Mouse (Mus musculus): ENCODE measurements around the gene Gpm6b. TPM values are rescaled to one million over a fixed set of nuclear protein-coding genes. Genes with fewer than 3 reads are reported as not detected.
A peak's percentile ranks its signal among the peaks of the same experiment; 100 is the strongest.

The Gpm6b gene
- polyA plus RNA-seq, 1 experiment from 2014 or later: 24.1 TPM

DNA sequence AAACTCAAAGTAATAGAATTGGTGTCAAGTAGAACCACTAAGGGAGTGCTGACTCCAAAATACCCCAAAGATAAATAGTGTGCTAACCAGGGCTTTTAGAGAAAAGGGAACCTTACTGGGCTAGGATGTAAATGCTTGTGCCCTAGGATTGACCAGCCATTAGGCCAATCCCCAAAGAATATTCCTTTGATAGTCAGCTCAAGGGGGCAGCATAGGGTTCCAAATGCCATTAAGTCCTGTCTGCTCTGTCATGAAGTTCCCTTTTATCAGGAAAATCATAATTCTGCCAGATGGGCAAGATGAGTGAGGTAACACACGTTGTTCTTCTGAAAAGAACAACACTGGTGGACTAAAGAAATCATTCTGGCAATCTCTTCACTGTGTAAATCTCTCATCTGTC lies 70.1 kb downstream of the Gpm6b start:
- ATAC-seq (replicated peaks; ENCODE audit: low FRiP score): no peak
- H3K9ac ChIP-seq: no peak overlapping the region
- no peak overlapping the region for H3K4me3 ChIP-seq (replicated peaks)
- H3K36me3 ChIP-seq: no peaks in the 10 kb centered on the region
- WGBS: 24% methylated on average over 1 of the region's 1 CpGs
- no peak overlapping the region for H3K27ac ChIP-seq
- H3K4me1 ChIP-seq: no peaks in the 10 kb centered on the region
- H3K27me3 ChIP-seq: peaks cover 44% of the 10 kb centered on the region
- H3K4me2 ChIP-seq: no peak overlapping the region
- no peaks in the 10 kb centered on the region for H3K9me3 ChIP-seq (replicated peaks)

DNA sequence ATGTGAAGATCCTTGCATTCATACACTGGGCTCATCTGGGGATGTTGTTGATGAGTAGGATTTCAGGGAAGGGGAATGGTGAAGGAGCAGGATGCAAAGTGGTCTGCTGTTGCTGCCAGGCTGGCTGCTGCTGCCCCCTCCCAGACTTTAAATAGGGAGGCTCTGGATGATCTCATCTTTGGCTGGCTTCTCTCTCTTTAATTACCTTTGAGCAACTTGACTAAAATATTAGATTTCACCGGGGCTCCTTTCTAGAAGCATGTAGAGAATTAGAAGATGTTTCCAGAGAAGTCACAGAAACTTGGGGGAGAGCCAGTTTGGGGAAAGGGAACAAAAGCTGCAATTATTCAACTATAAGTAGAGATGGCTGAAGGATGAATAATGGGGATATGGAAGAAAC lies 76.5 kb downstream of the Gpm6b start:
- no peak overlapping the region for H3K4me3 ChIP-seq (replicated peaks)
- 55% methylated on average over 1 of the region's 1 CpGs for WGBS
- H3K27ac ChIP-seq: no peak overlapping the region
- H3K36me3 ChIP-seq: no peaks in the 10 kb centered on the region
- H3K9me3 ChIP-seq (replicated peaks): no peaks in the 10 kb centered on the region
- H3K4me1 ChIP-seq: no peaks in the 10 kb centered on the region
- no peak overlapping the region for H3K9ac ChIP-seq
- H3K27me3 ChIP-seq: peaks cover 53% of the 10 kb centered on the region
- no peak overlapping the region for H3K4me2 ChIP-seq
- no peak for ATAC-seq (replicated peaks; ENCODE audit: low FRiP score)

DNA sequence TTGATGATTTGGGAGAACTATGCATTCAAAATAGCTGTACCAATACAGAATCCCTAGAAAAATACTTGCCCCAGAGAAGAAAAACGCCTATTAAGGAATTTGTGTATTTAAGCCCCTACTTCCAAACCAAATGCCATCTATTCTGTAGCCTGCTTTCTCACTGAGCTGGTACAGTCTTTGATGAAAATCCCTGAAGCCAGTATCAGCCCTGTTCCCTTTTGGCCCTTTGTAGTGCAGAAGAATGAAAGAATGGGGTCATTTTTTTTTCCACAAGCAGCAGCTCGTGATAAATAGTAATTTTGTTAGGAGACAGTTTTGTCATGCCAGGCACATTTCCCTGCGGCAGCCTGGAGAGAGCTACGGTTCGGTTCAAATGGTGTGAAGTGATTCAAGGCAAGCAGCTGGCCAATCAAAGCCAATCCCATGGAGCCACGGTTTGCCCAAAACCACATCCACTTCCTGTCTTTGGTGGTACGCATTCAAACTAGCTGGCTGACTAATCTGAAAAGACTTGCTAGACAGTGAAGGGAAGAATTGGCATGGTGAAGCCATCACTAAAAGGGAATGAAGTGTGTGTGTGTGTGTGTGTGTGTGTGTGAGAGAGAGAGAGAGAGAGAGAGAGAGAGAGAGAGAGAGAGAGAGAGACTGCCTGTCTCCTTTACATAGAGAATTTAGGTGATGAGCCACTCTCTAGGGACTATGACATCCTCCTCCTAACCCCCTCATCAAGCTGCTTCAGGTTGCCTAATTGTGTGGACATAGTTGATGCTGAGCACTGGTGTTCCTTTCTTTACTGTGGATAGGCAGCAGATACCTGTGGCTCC lies 78.1 kb downstream of the Gpm6b start:
- Histone ChIP-seq H3K36me3 (no peaks in the 10 kb centered on the region), H3K4me2 (no peak overlapping the region), H3K27ac (no peak overlapping the region), H3K4me3 (replicated peaks) (no peak overlapping the region), H3K4me1 (no peaks in the 10 kb centered on the region), H3K9me3 (replicated peaks) (no peaks in the 10 kb centered on the region), H3K9ac (no peak overlapping the region), H3K27me3 (peaks cover 54% of the 10 kb centered on the region)
- WGBS: 67% methylated on average over 7 of the region's 7 CpGs
- no peak for ATAC-seq (replicated peaks; ENCODE audit: low FRiP score)

DNA sequence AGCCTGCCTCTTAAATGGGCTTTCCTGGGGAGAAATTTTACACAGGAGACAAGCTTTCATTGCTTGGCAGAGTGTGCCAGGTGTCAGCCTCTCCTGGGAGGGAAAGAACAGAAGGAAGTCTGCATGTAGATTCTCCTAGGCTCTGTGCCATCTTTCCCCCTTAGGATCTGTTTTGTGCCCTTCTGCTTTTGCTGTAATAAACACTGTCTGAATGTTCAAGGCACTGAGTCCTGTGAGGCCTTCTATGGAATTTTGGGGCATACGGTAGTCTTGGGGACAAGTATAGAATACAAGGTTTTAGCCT lies 78.6 kb downstream of the Gpm6b start:
- no peak for ATAC-seq (replicated peaks; ENCODE audit: low FRiP score)
- H3K27me3 ChIP-seq: peaks cover 51% of the 10 kb centered on the region
- no peak overlapping the region for H3K9ac ChIP-seq
- no peak overlapping the region for H3K4me2 ChIP-seq
- no peak overlapping the region for H3K27ac ChIP-seq
- no peaks in the 10 kb centered on the region for H3K4me1 ChIP-seq
- H3K4me3 ChIP-seq (replicated peaks): no peak overlapping the region
- WGBS: 93% methylated on average over 1 of the region's 1 CpGs
- no peaks in the 10 kb centered on the region for H3K36me3 ChIP-seq
- no peaks in the 10 kb centered on the region for H3K9me3 ChIP-seq (replicated peaks)

DNA sequence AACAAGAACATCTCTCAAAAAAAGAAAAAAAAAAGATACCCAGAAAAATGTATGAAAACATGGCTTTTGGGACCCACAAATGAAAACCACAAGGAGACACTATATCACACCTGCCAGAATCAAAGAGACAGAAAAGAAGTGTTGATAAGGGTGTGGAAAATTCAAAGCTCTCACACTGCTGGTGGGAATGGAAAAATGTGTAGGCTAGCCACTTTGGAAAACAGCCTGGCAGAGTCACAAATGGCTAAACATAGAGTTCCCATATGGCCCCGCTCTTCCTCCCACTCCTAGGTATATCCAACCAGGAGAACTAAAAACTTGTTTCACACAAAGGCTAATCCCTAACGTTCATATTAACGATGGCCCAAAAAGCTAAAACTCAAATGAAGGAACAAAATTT lies 84.5 kb downstream of the Gpm6b start:
- no peaks in the 10 kb centered on the region for H3K9me3 ChIP-seq (replicated peaks)
- WGBS: 90% methylated on average over 3 of the region's 3 CpGs
- no peak overlapping the region for H3K4me3 ChIP-seq (replicated peaks)
- H3K27me3 ChIP-seq: peaks cover 11% of the 10 kb centered on the region; the same call in 1 of the 2 replicates
- no peaks in the 10 kb centered on the region for H3K36me3 ChIP-seq
- H3K27ac ChIP-seq: no peak overlapping the region
- H3K4me2 ChIP-seq: no peak overlapping the region
- ATAC-seq (replicated peaks; ENCODE audit: low FRiP score): no peak
- H3K4me1 ChIP-seq: peaks cover 3% of the 10 kb centered on the region; the same call in 1 of the 2 replicates
- no peak overlapping the region for H3K9ac ChIP-seq

DNA sequence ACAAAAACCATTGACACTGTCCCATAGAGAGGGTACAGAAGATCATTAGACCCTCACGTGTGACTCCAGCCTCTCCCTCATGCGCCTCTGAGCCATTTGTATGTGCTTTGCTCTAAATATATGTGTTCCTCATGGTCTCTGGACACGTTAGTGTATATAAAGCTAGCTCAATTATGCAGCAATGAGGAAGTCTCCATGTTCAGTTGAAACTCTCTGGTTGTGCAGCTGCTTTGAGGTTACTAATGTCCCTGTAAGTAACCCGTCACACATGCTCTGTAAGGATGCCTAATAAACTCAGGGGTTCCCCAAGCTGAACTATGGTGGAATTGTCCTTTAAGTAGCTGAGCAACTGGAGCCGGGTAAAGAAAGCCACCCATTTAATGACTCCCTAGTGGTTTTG lies 88.9 kb downstream of the Gpm6b start:
- Histone ChIP-seq H3K4me3 (replicated peaks) (no peak overlapping the region), H3K4me1 (peaks cover 10% of the 10 kb centered on the region), H3K36me3 (no peaks in the 10 kb centered on the region), H3K27ac (no peak overlapping the region), H3K27me3 (peaks cover 14% of the 10 kb centered on the region; the same call in 1 of the 2 replicates), H3K9ac (no peak overlapping the region), H3K9me3 (replicated peaks) (no peaks in the 10 kb centered on the region), H3K4me2 (no peak overlapping the region)
- 67% methylated on average over 5 of the region's 5 CpGs for WGBS
- ATAC-seq (replicated peaks; ENCODE audit: low FRiP score): 0 out of 2 replicates have a peak, but pooled peaks have one; percentile 15

DNA sequence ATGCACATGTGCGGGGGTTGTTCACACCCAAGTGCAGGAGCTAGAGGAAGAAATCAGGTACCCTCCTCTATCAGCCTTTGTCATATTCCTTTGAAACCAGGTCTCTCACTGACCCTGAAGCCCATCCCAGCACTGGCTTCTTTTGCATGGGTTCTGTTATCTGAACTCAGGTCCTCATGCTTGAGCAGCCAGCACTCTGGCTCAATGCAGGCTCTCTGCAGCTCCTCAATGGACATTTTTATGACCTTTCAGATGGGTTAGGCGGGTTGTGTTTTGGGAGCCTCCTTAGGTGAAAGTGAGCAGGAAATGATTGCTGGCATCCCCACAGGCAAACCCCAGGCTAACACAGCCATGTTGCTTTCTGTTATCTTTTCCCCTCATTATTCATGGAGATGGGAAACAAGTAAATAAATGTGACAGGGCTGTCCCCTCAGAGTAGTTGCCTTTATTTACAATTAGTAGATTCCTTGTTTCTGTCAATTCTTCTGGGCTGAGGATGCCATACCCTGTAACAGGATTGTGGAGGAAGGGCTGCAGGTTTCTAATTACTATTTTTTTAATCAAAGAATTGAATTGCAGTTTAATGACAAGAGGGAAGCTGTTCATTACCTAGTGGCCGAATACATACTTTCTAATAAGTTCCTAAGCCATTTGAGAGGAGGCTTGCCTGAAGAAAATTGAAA lies 89.6 kb downstream of the Gpm6b start:
- Histone ChIP-seq H3K36me3 (no peaks in the 10 kb centered on the region), H3K27ac (no peak overlapping the region), H3K4me1 (peaks cover 10% of the 10 kb centered on the region), H3K9me3 (replicated peaks) (no peaks in the 10 kb centered on the region), H3K4me3 (replicated peaks) (no peak overlapping the region), H3K4me2 (peak overlapping the region; percentile 10; the same call in 1 of the 2 replicates), H3K9ac (no peak overlapping the region), H3K27me3 (peaks cover 15% of the 10 kb centered on the region; the same call in 1 of the 2 replicates)
- 41% methylated on average over 3 of the region's 3 CpGs for WGBS
- peak; percentile 76; the same call in 1 of the 2 replicates for ATAC-seq (replicated peaks; ENCODE audit: low FRiP score)

DNA sequence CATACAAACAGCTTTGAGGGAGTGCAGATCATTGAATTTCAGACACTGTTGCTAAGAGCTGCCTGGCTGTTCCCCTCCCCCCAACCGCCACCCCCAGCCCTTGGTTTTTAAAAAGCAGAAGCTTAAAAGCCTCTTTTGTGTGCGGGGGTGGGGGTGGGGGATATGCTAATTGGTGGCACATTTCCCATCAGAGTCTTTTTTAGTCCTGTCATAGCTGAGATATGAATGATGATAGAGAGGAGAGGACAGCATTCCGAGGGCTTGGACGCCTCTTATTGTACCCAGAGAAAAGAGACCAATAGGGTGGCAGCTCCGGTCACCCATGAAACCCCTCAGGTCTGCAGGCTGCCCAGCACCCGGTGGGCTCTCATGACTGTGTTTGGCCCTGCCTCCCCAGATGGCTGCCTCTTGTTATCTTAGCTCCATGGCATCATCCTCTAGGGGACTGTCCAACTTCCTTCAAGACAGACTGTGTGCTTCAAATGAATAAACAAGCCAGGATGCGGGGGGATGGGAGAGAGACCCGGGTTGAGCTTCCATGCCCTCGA lies 90.3 kb downstream of the Gpm6b start:
- Histone ChIP-seq H3K4me2 (peak overlapping the region; percentile 10; the same call in 1 of the 2 replicates), H3K4me3 (replicated peaks) (no peak overlapping the region), H3K9ac (no peak overlapping the region), H3K9me3 (replicated peaks) (no peaks in the 10 kb centered on the region), H3K27me3 (peaks cover 15% of the 10 kb centered on the region; the same call in 1 of the 2 replicates), H3K36me3 (no peaks in the 10 kb centered on the region), H3K27ac (peak overlapping the region; percentile 27; the same call in 1 of the 2 replicates), H3K4me1 (peaks cover 10% of the 10 kb centered on the region)
- WGBS: 28% methylated on average over 9 of the region's 9 CpGs
- peak; percentile 62 for ATAC-seq (replicated peaks; ENCODE audit: low FRiP score)

DNA sequence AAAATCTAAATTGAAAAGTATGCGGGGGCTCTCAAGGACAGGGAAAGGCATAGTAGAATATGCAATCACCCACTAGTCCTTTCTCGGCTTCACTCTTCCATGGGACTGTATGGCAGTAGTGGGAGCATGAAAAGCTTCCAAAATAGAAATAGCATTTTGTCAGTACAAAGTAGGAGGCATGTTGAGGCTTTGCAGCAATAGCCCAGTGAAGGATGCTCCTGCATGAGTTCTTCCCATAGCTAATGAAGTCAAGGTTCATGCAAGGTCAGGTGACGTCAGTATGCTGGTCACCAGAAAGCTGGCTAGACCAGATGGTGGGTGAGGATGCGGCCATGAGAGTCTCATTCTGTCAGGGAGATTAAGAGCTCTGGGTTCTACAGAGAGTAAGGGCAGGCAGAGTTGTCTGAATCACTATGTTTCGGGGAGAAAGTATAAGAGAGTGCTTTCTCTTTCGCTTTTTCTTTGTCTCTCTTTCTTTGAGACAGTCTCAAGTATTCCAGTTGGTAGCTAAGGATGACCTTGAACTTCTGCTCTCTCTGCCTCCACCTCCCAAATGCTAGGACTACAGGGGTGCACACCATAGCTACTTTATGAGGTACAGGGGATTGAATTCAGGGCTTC lies 95.9 kb downstream of the Gpm6b start:
- no peaks in the 10 kb centered on the region for H3K36me3 ChIP-seq
- no peaks in the 10 kb centered on the region for H3K9me3 ChIP-seq (replicated peaks)
- peaks cover 20% of the 10 kb centered on the region for H3K27me3 ChIP-seq
- ATAC-seq (replicated peaks; ENCODE audit: low FRiP score): no peak
- H3K9ac ChIP-seq: no peak overlapping the region
- no peak overlapping the region for H3K4me3 ChIP-seq (replicated peaks)
- no peaks in the 10 kb centered on the region for H3K4me1 ChIP-seq
- H3K4me2 ChIP-seq: no peak overlapping the region
- H3K27ac ChIP-seq: no peak overlapping the region
- WGBS: 80% methylated on average over 6 of the region's 6 CpGs

DNA sequence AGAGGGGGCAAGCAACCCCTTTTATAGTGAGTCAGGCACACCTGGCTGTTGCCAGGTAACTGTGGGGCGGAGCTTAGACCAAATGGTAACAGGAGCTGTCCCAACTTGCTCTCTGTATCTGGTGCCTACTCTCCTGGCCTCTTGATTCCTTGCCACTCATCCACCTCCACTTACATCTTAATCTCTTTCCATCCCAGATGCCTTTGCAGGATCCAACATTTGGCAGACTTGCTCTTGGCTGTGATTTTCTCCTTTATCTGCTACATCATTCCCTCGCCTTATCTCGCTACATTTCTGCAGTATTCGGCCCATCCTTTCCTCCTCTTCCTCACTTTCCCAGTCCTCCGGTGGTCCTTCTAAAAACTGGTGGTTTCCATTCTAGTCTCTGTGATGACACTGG lies 99.6 kb downstream of the Gpm6b start:
- no peak overlapping the region for H3K27ac ChIP-seq
- H3K4me2 ChIP-seq: no peak overlapping the region
- 80% methylated on average over 5 of the region's 5 CpGs for WGBS
- H3K27me3 ChIP-seq: peaks cover 30% of the 10 kb centered on the region
- H3K4me3 ChIP-seq (replicated peaks): no peak overlapping the region
- no peak for ATAC-seq (replicated peaks; ENCODE audit: low FRiP score)
- H3K36me3 ChIP-seq: no peaks in the 10 kb centered on the region
- no peaks in the 10 kb centered on the region for H3K9me3 ChIP-seq (replicated peaks)
- H3K9ac ChIP-seq: no peak overlapping the region
- no peaks in the 10 kb centered on the region for H3K4me1 ChIP-seq

DNA sequence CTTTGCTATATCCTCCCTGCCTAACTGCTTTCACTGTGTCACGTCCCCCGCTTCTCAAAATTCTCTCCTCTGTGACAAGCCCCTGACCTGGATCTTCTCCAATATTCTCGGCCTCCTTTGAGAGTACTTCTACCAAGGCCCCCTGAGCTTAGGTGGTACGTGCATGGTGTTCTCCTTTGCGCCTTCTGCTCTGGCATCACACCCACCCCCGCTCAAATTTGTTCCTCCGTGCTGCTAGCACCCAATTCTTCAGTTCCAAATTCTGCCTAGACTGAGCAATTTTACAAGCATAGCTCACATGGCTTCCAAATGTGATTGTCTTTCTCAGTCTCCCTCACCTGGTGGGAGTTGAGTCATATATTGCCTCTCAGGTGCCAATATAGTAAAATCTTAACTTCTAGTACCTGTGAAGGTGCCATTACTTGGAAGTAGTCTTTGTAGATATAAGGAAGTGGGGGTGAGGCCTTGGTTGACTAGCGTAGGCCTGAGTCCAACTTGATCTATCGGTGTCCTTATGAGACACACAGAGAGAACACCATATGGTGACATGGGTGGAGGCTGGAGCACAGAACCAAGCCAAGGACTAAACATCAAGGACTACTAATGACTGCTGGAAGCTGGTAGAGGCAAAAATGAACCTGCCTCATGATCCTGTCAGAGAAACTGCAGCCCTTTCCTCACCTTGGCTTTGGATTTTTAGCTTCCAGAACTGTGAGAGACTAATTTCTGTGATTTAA lies 100.2 kb downstream of the Gpm6b start:
- H3K4me1 ChIP-seq: no peaks in the 10 kb centered on the region
- no peak overlapping the region for H3K27ac ChIP-seq
- no peak overlapping the region for H3K4me3 ChIP-seq (replicated peaks)
- H3K27me3 ChIP-seq: peaks cover 30% of the 10 kb centered on the region
- H3K9ac ChIP-seq: no peak overlapping the region
- H3K4me2 ChIP-seq: no peak overlapping the region
- no peaks in the 10 kb centered on the region for H3K36me3 ChIP-seq
- 84% methylated on average over 9 of the region's 9 CpGs for WGBS
- ATAC-seq (replicated peaks; ENCODE audit: low FRiP score): no peak
- no peaks in the 10 kb centered on the region for H3K9me3 ChIP-seq (replicated peaks)

Measured in kidney, embryonic 15.5 days (tissue).